ENCODE assay signal across 11 mouse cellular contexts in the genomic region with DNA sequence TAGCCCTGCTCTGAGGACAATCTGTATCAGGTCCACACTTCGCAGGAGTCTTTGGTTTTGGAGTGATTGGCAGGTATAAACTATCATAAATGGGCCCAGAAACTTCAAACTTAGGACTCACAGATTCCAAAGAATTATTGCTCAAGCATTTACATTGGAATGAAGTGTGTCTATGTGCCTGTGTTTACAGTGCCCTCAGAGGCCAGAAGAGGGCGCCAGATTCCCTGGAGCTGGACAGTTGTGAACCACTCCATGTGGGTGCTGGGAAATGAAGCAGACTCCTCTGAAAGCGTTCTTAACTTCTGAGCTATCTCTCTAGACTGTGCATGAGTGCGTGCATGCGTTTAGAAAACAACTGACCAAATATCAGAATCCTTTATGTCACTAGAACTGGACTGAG. TPM values are rescaled to one million over a fixed set of nuclear protein-coding genes. Genes with fewer than 3 reads are reported as not detected.
A peak's percentile ranks its signal among the peaks of the same experiment; 100 is the strongest.
DNase-seq lines count a peak whose midpoint lies in the region; ATAC-seq and TF ChIP-seq lines count a peak whose summit lies in the region.
"Had no signal": no experiment of that assay in that cellular context is flagged by ENCODE, and none has a peak within 500 bp of the region (broad histone marks: within the 10 kb centered on the region; RNA-seq: fewer than 3 reads in every experiment).

No protein-coding gene starts in this region.

- no peaks in the 10 kb centered on the region for H3K27me3 ChIP-seq in forebrain, postnatal 0 days (ENCODE audit: insufficient read depth, low read length)
- peaks cover 38% of the 10 kb centered on the region for H3K27me3 ChIP-seq in forebrain, embryonic 10.5 days (ENCODE audit: poor library complexity, severe bottlenecking)
- H3K27me3 ChIP-seq in liver, adult 2 months (ENCODE audit: control insufficient read depth, insufficient read depth, low read length), result no peaks in the 10 kb centered on the region
- H3K27me3 ChIP-seq: stomach, embryonic 15.5 days had no signal

- no peak for ATAC-seq in forebrain, postnatal 0 days
- ATAC-seq in megakaryocyte, adult 5-6 weeks (ENCODE audit: poor library complexity, severe bottlenecking), result no peak

- no peaks in the 10 kb centered on the region for H3K4me1 ChIP-seq in forebrain, postnatal 0 days (ENCODE audit: insufficient read depth)
- H3K4me1 ChIP-seq in forebrain, embryonic 10.5 days, result peaks cover 15% of the 10 kb centered on the region
- H3K4me1 ChIP-seq in liver, adult 2 months (ENCODE audit: control insufficient read depth, insufficient read depth, low read length), result no peaks in the 10 kb centered on the region
- H3K4me1 ChIP-seq: stomach, embryonic 15.5 days had no signal

- TF ChIP-seq CTCF in forebrain, postnatal 0 days (IDR thresholded peaks at IDR 0.05; ENCODE audit: low read depth), result peak; percentile 40
- TF ChIP-seq CTCF in liver, adult 2 months (IDR thresholded peaks at IDR 0.05; ENCODE audit: low read depth, low read length), result 0 out of 2 replicates have a peak, but pooled peaks have one; percentile 9

- no peaks in the 10 kb centered on the region for H3K36me3 ChIP-seq in forebrain, postnatal 0 days (ENCODE audit: insufficient read depth)
- no peaks in the 10 kb centered on the region for H3K36me3 ChIP-seq in forebrain, embryonic 10.5 days (replicated peaks)
- no peaks in the 10 kb centered on the region for H3K36me3 ChIP-seq in liver, adult 2 months (ENCODE audit: control insufficient read depth, insufficient read depth, low read length)
- H3K36me3 ChIP-seq: stomach, embryonic 15.5 days had no signal

- H3K9ac ChIP-seq in forebrain, postnatal 0 days, result no peak overlapping the region
- H3K9ac ChIP-seq in liver, adult 2 months (ENCODE audit: low read depth, low read length), result no peak overlapping the region
- H3K9ac ChIP-seq: stomach, embryonic 15.5 days had no signal

- 39% methylated on average over 5 of the region's 5 CpGs for WGBS in forebrain, postnatal 0 days
- WGBS in forebrain, embryonic 10.5 days, result 35% methylated on average over 5 of the region's 5 CpGs
- WGBS in liver, adult 2 months, result 43% methylated on average over 5 of the region's 5 CpGs

- DNase-seq in forebrain, postnatal 0 days, result no peak
- DNase-seq in forebrain, embryonic 10.5 days (ENCODE audit: extremely low spot score, low spot score), result no peak
- no peak for DNase-seq in liver, adult 2 months (ENCODE audit: extremely low read depth, low read depth, low spot score)
- DNase-seq in liver (no peak), ES-CJ7 (ENCODE audit: low read depth, low spot score) (peak; percentile 75)
- peak; percentile 51 for DNase-seq in embryo, embryonic 10 days (ENCODE audit: low spot score)
- DNase-seq in spleen, postnatal 10 days (ENCODE audit: low spot score in 2 of 2), result no peak

- no peak overlapping the region for H3K4me2 ChIP-seq in forebrain, postnatal 0 days (ENCODE audit: low read depth)
- H3K4me2 ChIP-seq: stomach, embryonic 15.5 days had no signal

- no peak overlapping the region for H3K4me3 ChIP-seq in forebrain, postnatal 0 days (ENCODE audit: low read depth, low read length)
- no peak overlapping the region for H3K4me3 ChIP-seq in forebrain, embryonic 10.5 days
- no peak overlapping the region for H3K4me3 ChIP-seq in liver, adult 2 months (ENCODE audit: insufficient read depth, low read depth, low read length)
- H3K4me3 ChIP-seq: stomach, embryonic 15.5 days had no signal

- H3K27ac ChIP-seq in forebrain, postnatal 0 days (ENCODE audit: low read depth, low read length), result no peak overlapping the region
- no peak overlapping the region for H3K27ac ChIP-seq in forebrain, embryonic 10.5 days
- no peak overlapping the region for H3K27ac ChIP-seq in liver, adult 2 months (replicated peaks; ENCODE audit: insufficient read depth, low read depth, low read length)
- H3K27ac ChIP-seq: stomach, embryonic 15.5 days had no signal

- no peaks in the 10 kb centered on the region for H3K79me2 ChIP-seq in liver, adult 2 months (ENCODE audit: control insufficient read depth, insufficient read depth, low read length)

- no peaks in the 10 kb centered on the region for H3K9me3 ChIP-seq in forebrain, postnatal 0 days (ENCODE audit: low read length)
- H3K9me3 ChIP-seq in forebrain, embryonic 10.5 days, result peaks cover 4% of the 10 kb centered on the region
- H3K9me3 ChIP-seq: stomach, embryonic 15.5 days had no signal

- no peak for TF ChIP-seq POLR2A in liver, adult 2 months (IDR thresholded peaks at IDR 0.05; ENCODE audit: extremely low read depth, insufficient read depth, low read length)

RNA-seq across cellular contexts. Expression of gene Piwil1, which starts 20.9 kb away (rescaled TPM):
- total RNA-seq in forebrain, postnatal 0 days (2014; rRNA removed), result 0.05 and 0.08 TPM in 2 replicates
- polyA plus RNA-seq in forebrain, postnatal 0 days (2015; fragmentation: Nextera tagmentation; extraction: Ambion mirVana), result 0.30 and 0.40 TPM in 2 replicates
- not detected in 2 replicates for polyA plus RNA-seq in forebrain, embryonic 10.5 days (2016; fragmentation: Nextera tagmentation; extraction: Ambion mirVana)
- not detected in 2 replicates for total RNA-seq in liver, adult 2 months (2014; rRNA removed)
- not detected in 2 replicates for polyA plus RNA-seq in liver, adult 2 months (2012; rRNA removed)
- not detected in 2 replicates for total RNA-seq in megakaryocyte, adult 5-6 weeks (2015)
- not detected in 2 replicates for total RNA-seq in megakaryocyte, adult 5-6 weeks (2017)
- total RNA-seq: common myeloid progenitor, adult 5-6 weeks; hematopoietic stem cell, adult 5-6 weeks had no signal
- polyA plus RNA-seq: stomach, embryonic 15.5 days had no signal

Comparison
In these comparisons a context has a peak if more than half of its experiments do, and no peak if none do; other contexts are left out.
1. DNase-seq: peak in ES-CJ7 (single experiment) and embryo, embryonic 10 days (single experiment); none in forebrain, postnatal 0 days (single experiment), forebrain, embryonic 10.5 days (single experiment), liver, adult 2 months (single experiment), liver (single experiment) and spleen, postnatal 10 days (0 of 2).